8 mouse cellular contexts compared by ENCODE assay signal in genomic region chr6:87589718-87590393, GRCm38 (mm10). TPM values are rescaled to one million over a fixed set of nuclear protein-coding genes. Genes with fewer than 3 reads are reported as not detected.
DNase-seq lines count a peak whose midpoint lies in the region; ATAC-seq and TF ChIP-seq lines count a peak whose summit lies in the region.

No protein-coding gene starts in this region.

- ATAC-seq in kidney, postnatal 0 days (replicated peaks; ENCODE audit: low FRiP score, low read depth) = peak; percentile 40
- ATAC-seq in forebrain, embryonic 11.5 days (replicated peaks; ENCODE audit: low FRiP score) = peak; percentile 58; the same call in 1 of the 2 replicates
- peak; percentile 72 for ATAC-seq in liver, embryonic 11.5 days (replicated peaks; ENCODE audit: low FRiP score)

- no peaks in the 10 kb centered on the region for H3K36me3 ChIP-seq in kidney, postnatal 0 days (ENCODE audit: insufficient read depth, low read length)
- H3K36me3 ChIP-seq in forebrain, embryonic 11.5 days (ENCODE audit: control insufficient read depth, insufficient read depth, low read length) = no peaks in the 10 kb centered on the region
- peaks cover 3% of the 10 kb centered on the region; the same call in 1 of the 2 replicates for H3K36me3 ChIP-seq in liver, embryonic 11.5 days (ENCODE audit: control insufficient read depth, insufficient read depth, low read length)

- no peak for TF ChIP-seq CTCF in kidney, postnatal 0 days (IDR thresholded peaks at IDR 0.05; ENCODE audit: low read depth)

- H3K4me2 ChIP-seq in kidney, postnatal 0 days (ENCODE audit: low read length) = peak overlapping the region; percentile 91
- H3K4me2 ChIP-seq in forebrain, embryonic 11.5 days (ENCODE audit: low read depth, low read length, severe bottlenecking) = peak overlapping the region; percentile 87
- H3K4me2 ChIP-seq in liver, embryonic 11.5 days = peak overlapping the region; percentile 95

- H3K4me1 ChIP-seq in kidney, postnatal 0 days (replicated peaks; ENCODE audit: insufficient read depth, low read length) = 0 out of 2 replicates have a peak, but pooled peaks cover 4% of the 10 kb centered on the region
- H3K4me1 ChIP-seq in forebrain, embryonic 11.5 days (replicated peaks; ENCODE audit: control insufficient read depth, insufficient read depth, low read length) = peaks cover 15% of the 10 kb centered on the region
- peaks cover 24% of the 10 kb centered on the region for H3K4me1 ChIP-seq in liver, embryonic 11.5 days (replicated peaks; ENCODE audit: control insufficient read depth, insufficient read depth, low read length)

- H3K27ac ChIP-seq in kidney, postnatal 0 days = no peak overlapping the region
- H3K27ac ChIP-seq in forebrain, embryonic 11.5 days (ENCODE audit: low read depth, low read length) = no peak overlapping the region
- peak overlapping the region; percentile 50 for H3K27ac ChIP-seq in liver, embryonic 11.5 days (ENCODE audit: low read depth, low read length)

- no peaks in the 10 kb centered on the region for H3K9me3 ChIP-seq in kidney, postnatal 0 days (replicated peaks; ENCODE audit: low read length)
- no peaks in the 10 kb centered on the region for H3K9me3 ChIP-seq in forebrain, embryonic 11.5 days (ENCODE audit: control insufficient read depth, low read length)
- no peaks in the 10 kb centered on the region for H3K9me3 ChIP-seq in liver, embryonic 11.5 days (ENCODE audit: control insufficient read depth, low read length)

- 13% methylated on average over 12 of the region's 12 CpGs for WGBS in kidney, postnatal 0 days
- 12% methylated on average over 12 of the region's 12 CpGs for WGBS in forebrain, embryonic 11.5 days
- WGBS in liver, embryonic 11.5 days = 12% methylated on average over 12 of the region's 12 CpGs

- H3K9ac ChIP-seq in kidney, postnatal 0 days (ENCODE audit: low read depth, low read length) = peak overlapping the region; percentile 50; the same call in 1 of the 2 replicates
- H3K9ac ChIP-seq in forebrain, embryonic 11.5 days (ENCODE audit: low read length) = peak overlapping the region; percentile 59
- peak overlapping the region; percentile 60 for H3K9ac ChIP-seq in liver, embryonic 11.5 days (ENCODE audit: low read depth, low read length)

- H3K4me3 ChIP-seq in kidney, postnatal 0 days (replicated peaks; ENCODE audit: low read depth, low read length) = peak overlapping the region; percentile 42
- peak overlapping the region; percentile 47 for H3K4me3 ChIP-seq in forebrain, embryonic 11.5 days (ENCODE audit: low read depth, low read length)
- peak overlapping the region; percentile 60 for H3K4me3 ChIP-seq in liver, embryonic 11.5 days (ENCODE audit: low read depth, low read length)

- no peaks in the 10 kb centered on the region for H3K27me3 ChIP-seq in kidney, postnatal 0 days (ENCODE audit: insufficient read depth, low read length)
- peaks cover 8% of the 10 kb centered on the region for H3K27me3 ChIP-seq in forebrain, embryonic 11.5 days (ENCODE audit: control insufficient read depth, insufficient read depth, low read length)
- peaks cover 26% of the 10 kb centered on the region for H3K27me3 ChIP-seq in liver, embryonic 11.5 days (replicated peaks; ENCODE audit: control insufficient read depth, insufficient read depth, low read length)

- DNase-seq in kidney, postnatal 0 days (ENCODE audit: low spot score) = peak; percentile 35
- no peak for DNase-seq in kidney, adult 11 months
- peak; percentile 59 for DNase-seq in forebrain, embryonic 11.5 days (ENCODE audit: low spot score)
- no peak for DNase-seq in liver, embryonic 11.5 days (ENCODE audit: low spot score)
- peak; percentile 7 for DNase-seq in retina, postnatal 1 day
- DNase-seq in layer of hippocampus, postnatal 14 days (ENCODE audit: low spot score in 2 of 2) = no peak
- no peak for DNase-seq in right cerebral cortex, postnatal 10 days (ENCODE audit: low spot score in 2 of 2)
- no peak for DNase-seq in layer of hippocampus, postnatal 25 days (ENCODE audit: extremely low spot score in 1 of 2, low spot score in 1 of 2)

RNA-seq across cellular contexts. Expression of gene Prokr1, which starts 0.7 kb away (rescaled TPM):
- polyA plus RNA-seq in kidney, postnatal 0 days (2015; fragmentation: Nextera tagmentation; extraction: Ambion mirVana) = 2.5 TPM in 2 replicates
- 6.4 and 7.1 TPM in 2 replicates for polyA plus RNA-seq in forebrain, embryonic 11.5 days (2014; fragmentation: Nextera tagmentation; extraction: Ambion mirVana)
- 1.8 and 3.2 TPM in 2 replicates for polyA plus RNA-seq in liver, embryonic 11.5 days (2014; fragmentation: Nextera tagmentation; extraction: Ambion mirVana)
- total RNA-seq in layer of hippocampus, postnatal 14 days (2021) = under 1 TPM; 0.48 to 0.55 TPM
- total RNA-seq in layer of hippocampus, postnatal 25 days (2021) = under 1 TPM; 0.19 to 0.52 TPM

RNA-seq across cellular contexts. Expression of gene Arhgap25, which starts 56.8 kb away (rescaled TPM):
- 4.1 and 4.4 TPM in 2 replicates for polyA plus RNA-seq in kidney, postnatal 0 days (2015; fragmentation: Nextera tagmentation; extraction: Ambion mirVana)
- polyA plus RNA-seq in forebrain, embryonic 11.5 days (2014; fragmentation: Nextera tagmentation; extraction: Ambion mirVana) = 2.0 and 2.7 TPM in 2 replicates
- polyA plus RNA-seq in liver, embryonic 11.5 days (2014; fragmentation: Nextera tagmentation; extraction: Ambion mirVana) = 6.9 and 7.9 TPM in 2 replicates
- total RNA-seq in layer of hippocampus, postnatal 14 days (2021) = 1 to 10 TPM; 2.7 to 3.3 TPM
- 1 to 10 TPM; 2.8 to 3.3 TPM for total RNA-seq in layer of hippocampus, postnatal 25 days (2021)

Comparison
In these comparisons a context has a peak if more than half of its experiments do, and no peak if none do; other contexts are left out.
1. DNase-seq: peak in kidney, postnatal 0 days (single experiment), forebrain, embryonic 11.5 days (single experiment) and retina, postnatal 1 day (single experiment); none in kidney, adult 11 months (single experiment), liver, embryonic 11.5 days (single experiment), layer of hippocampus, postnatal 14 days (0 of 2), right cerebral cortex, postnatal 10 days (0 of 2) and layer of hippocampus, postnatal 25 days (0 of 2).
2. Peak in every context shown above with its lines, with median percentiles within 50 percentile points of each other: ATAC-seq, H3K4me2 ChIP-seq, H3K4me3 ChIP-seq and H3K9ac ChIP-seq.